Mouse (Mus musculus): ENCODE measurements around the gene Extl1. TPM values are rescaled to one million over a fixed set of nuclear protein-coding genes. Genes with fewer than 3 reads are reported as not detected.

The Extl1 gene
- polyA plus RNA-seq, 1 experiment: 22.4 TPM

DNA sequence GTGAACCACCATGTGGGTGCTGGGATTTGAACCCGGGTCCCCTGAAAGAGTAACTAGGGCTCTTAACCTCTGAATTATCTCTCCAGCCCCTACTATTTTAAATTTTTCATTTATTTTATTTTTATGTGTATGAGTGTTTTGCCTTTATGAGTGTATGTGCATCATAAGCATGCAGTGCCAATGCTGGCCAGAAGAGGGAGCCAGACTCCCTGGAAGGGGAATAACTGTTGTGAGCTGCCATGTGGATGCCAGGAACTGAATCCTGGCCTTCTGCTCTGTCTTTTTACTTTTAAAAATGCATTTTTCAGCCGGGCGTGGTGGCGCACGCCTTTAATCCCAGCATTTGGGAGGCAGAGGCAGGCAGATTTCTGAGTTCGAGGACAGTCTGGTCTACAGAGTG lies 70.7 kb downstream of the Extl1 start:
- no peak overlapping the region for H3K4me3 ChIP-seq
- H3K4me2 ChIP-seq (ENCODE audit: low read depth): no peak overlapping the region
- H3K36me3 ChIP-seq (ENCODE audit: control insufficient read depth, insufficient read depth): no peaks in the 10 kb centered on the region
- H3ac ChIP-seq (ENCODE audit: control insufficient read depth, insufficient read length): no peak overlapping the region
- no peaks in the 10 kb centered on the region for H3K27me3 ChIP-seq (ENCODE audit: control insufficient read depth, insufficient read depth, insufficient read length)
- TF ChIP-seq POLR2AphosphoS2 (IDR thresholded peaks at IDR 0.05; ENCODE audit: insufficient read length, low read depth): no peak
- H3K79me2 ChIP-seq (ENCODE audit: control insufficient read depth, insufficient read depth): peaks cover 6% of the 10 kb centered on the region

DNA sequence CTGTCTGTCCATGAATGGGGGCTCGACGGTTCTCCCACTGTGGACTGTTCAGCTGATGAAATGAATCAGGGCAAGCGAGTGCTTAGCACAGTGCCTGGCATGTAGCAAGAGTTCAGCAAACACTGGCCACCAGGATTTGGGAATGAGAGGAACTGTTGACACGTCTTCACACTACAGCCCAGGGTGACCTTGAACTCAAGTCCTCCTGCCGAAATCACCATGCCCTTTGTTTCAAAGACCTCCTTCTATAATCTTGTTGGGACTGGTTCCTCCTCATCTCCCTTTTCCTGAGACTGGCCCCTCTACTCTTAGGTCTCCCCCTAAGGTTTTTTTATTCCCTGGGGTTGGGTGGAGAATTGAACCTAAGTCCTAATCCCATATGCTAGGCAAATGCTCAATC lies 71.3 kb downstream of the Extl1 start:
- H3K27me3 ChIP-seq (ENCODE audit: control insufficient read depth, insufficient read depth, insufficient read length): no peaks in the 10 kb centered on the region
- H3K4me2 ChIP-seq (ENCODE audit: low read depth): no peak overlapping the region
- no peaks in the 10 kb centered on the region for H3K36me3 ChIP-seq (ENCODE audit: control insufficient read depth, insufficient read depth)
- TF ChIP-seq SRF (IDR thresholded peaks at IDR 0.05; ENCODE audit: control insufficient read depth, insufficient read length, low read depth) (no peak), MAX (IDR thresholded peaks at IDR 0.05; ENCODE audit: low read depth) (no peak)
- H3K79me2 ChIP-seq (ENCODE audit: control insufficient read depth, insufficient read depth): peaks cover 6% of the 10 kb centered on the region
- H3K4me3 ChIP-seq: no peak overlapping the region
- no peak overlapping the region for H3ac ChIP-seq (ENCODE audit: control insufficient read depth, insufficient read length)

GRCm38 (mm10) chr4:134311784-134312183 lies 71.9 kb downstream of the Extl1 start:
- H3K4me3 ChIP-seq: no peak overlapping the region
- no peaks in the 10 kb centered on the region for H3K27me3 ChIP-seq (ENCODE audit: control insufficient read depth, insufficient read depth, insufficient read length)
- H3K36me3 ChIP-seq (ENCODE audit: control insufficient read depth, insufficient read depth): no peaks in the 10 kb centered on the region
- H3ac ChIP-seq (ENCODE audit: control insufficient read depth, insufficient read length): no peak overlapping the region
- no peak for TF ChIP-seq SRF (IDR thresholded peaks at IDR 0.05; ENCODE audit: control insufficient read depth, insufficient read length, low read depth)
- peak in 1 of 3 experiments; percentile 17 for TF ChIP-seq MYOD1 (IDR thresholded peaks at IDR 0.05; ENCODE audit: control insufficient read depth in 1 of 3, insufficient read length in 2 of 3, low read depth in 2 of 3)
- TF ChIP-seq POLR2AphosphoS2 (IDR thresholded peaks at IDR 0.05; ENCODE audit: insufficient read length, low read depth): no peak
- TF ChIP-seq MYOG (IDR thresholded peaks at IDR 0.05; ENCODE audit: control insufficient read depth in 1 of 3, insufficient read depth in 1 of 3, insufficient read length in 2 of 3, low read depth in 2 of 3): peak in 1 of 3 experiments; percentile 4
- no peak for TF ChIP-seq REST (IDR thresholded peaks at IDR 0.05; ENCODE audit: insufficient read depth, insufficient read length)
- no peak for TF ChIP-seq E2F4 (IDR thresholded peaks at IDR 0.05; ENCODE audit: insufficient read depth)
- no peak for TF ChIP-seq TCF12 (IDR thresholded peaks at IDR 0.05; ENCODE audit: insufficient read depth, poor library complexity, severe bottlenecking)
- TF ChIP-seq POLR2A (IDR thresholded peaks at IDR 0.05; ENCODE audit: insufficient read length, low read depth): no peak
- H3K4me2 ChIP-seq (ENCODE audit: low read depth): no peak overlapping the region
- H3K79me2 ChIP-seq (ENCODE audit: control insufficient read depth, insufficient read depth): peaks cover 6% of the 10 kb centered on the region

DNA sequence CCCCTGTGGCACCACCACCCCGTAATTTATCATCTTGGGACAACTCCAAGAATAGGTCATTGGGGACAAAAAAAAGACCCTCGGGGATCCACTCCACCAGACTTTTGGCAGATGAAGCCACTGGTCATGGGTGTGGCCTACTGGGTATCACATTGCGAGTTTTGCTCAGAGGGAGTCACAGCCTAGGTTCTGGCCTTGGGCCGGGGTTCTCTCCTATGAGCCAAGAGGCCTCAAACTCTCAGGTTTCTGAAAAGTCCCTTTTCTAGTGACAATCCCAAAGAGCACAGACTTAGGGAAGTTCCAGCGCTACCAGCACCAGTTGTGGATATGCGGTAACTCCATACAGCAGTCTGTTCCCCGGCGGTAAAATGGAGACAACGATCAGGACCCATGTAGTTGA lies 73.0 kb downstream of the Extl1 start:
- no peak overlapping the region for H3ac ChIP-seq (ENCODE audit: control insufficient read depth, insufficient read length)
- TF ChIP-seq SRF (IDR thresholded peaks at IDR 0.05; ENCODE audit: control insufficient read depth, insufficient read length, low read depth) (no peak), CEBPB (IDR thresholded peaks at IDR 0.05; ENCODE audit: insufficient read depth, poor library complexity, severe bottlenecking) (no peak), TCF12 (IDR thresholded peaks at IDR 0.05; ENCODE audit: insufficient read depth, poor library complexity, severe bottlenecking) (no peak), MYOG (IDR thresholded peaks at IDR 0.05; ENCODE audit: control insufficient read depth in 1 of 3, insufficient read depth in 1 of 3, insufficient read length in 2 of 3, low read depth in 2 of 3) (no peak), USF1 (IDR thresholded peaks at IDR 0.05; ENCODE audit: low read depth) (no peak), MAX (IDR thresholded peaks at IDR 0.05; ENCODE audit: low read depth) (no peak)
- no peak overlapping the region for H3K4me3 ChIP-seq
- no peaks in the 10 kb centered on the region for H3K27me3 ChIP-seq (ENCODE audit: control insufficient read depth, insufficient read depth, insufficient read length)
- no peaks in the 10 kb centered on the region for H3K79me2 ChIP-seq (ENCODE audit: control insufficient read depth, insufficient read depth)
- H3K36me3 ChIP-seq (ENCODE audit: control insufficient read depth, insufficient read depth): no peaks in the 10 kb centered on the region
- H3K4me2 ChIP-seq (ENCODE audit: low read depth): no peak overlapping the region

DNA sequence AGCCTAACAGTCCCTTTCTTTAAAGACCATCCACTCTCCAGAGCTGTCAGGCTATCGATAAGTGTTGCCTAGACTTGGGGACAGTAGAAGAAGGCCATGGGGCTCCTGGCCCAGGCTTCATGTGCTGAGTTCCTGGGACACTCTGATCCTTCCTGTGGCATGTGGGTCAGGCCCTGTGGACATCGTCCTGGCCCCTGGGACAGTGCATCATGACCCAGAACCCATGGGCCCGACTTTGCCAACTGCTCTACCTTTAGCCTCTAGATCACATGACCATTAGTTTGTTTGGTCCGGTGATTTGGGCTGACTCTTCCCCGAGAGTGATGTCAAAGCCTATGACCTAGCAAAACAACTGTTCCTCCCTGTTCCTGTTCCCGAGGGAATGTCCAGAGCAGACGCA lies 73.5 kb downstream of the Extl1 start:
- H3K36me3 ChIP-seq (ENCODE audit: control insufficient read depth, insufficient read depth): no peaks in the 10 kb centered on the region
- H3K79me2 ChIP-seq (ENCODE audit: control insufficient read depth, insufficient read depth): no peaks in the 10 kb centered on the region
- H3ac ChIP-seq (ENCODE audit: control insufficient read depth, insufficient read length): no peak overlapping the region
- H3K27me3 ChIP-seq (ENCODE audit: control insufficient read depth, insufficient read depth, insufficient read length): no peaks in the 10 kb centered on the region
- TF ChIP-seq SRF (IDR thresholded peaks at IDR 0.05; ENCODE audit: control insufficient read depth, insufficient read length, low read depth) (no peak), TCF3 (IDR thresholded peaks at IDR 0.05; ENCODE audit: insufficient read length, low read depth) (no peak), REST (IDR thresholded peaks at IDR 0.05; ENCODE audit: insufficient read depth, insufficient read length) (no peak), USF1 (IDR thresholded peaks at IDR 0.05; ENCODE audit: low read depth) (no peak), POLR2AphosphoS2 (IDR thresholded peaks at IDR 0.05; ENCODE audit: insufficient read length, low read depth) (no peak), MYOD1 (IDR thresholded peaks at IDR 0.05; ENCODE audit: control insufficient read depth in 1 of 3, insufficient read length in 2 of 3, low read depth in 2 of 3) (no peak)
- H3K4me3 ChIP-seq: no peak overlapping the region
- H3K4me2 ChIP-seq (ENCODE audit: low read depth): no peak overlapping the region

GRCm38 (mm10) chr4:134307367-134308072 lies 76.1 kb downstream of the Extl1 start:
- H3K4me2 ChIP-seq (ENCODE audit: low read depth): peak overlapping the region; percentile 50
- no peak overlapping the region for H3ac ChIP-seq (ENCODE audit: control insufficient read depth, insufficient read length)
- H3K27me3 ChIP-seq (ENCODE audit: control insufficient read depth, insufficient read depth, insufficient read length): no peaks in the 10 kb centered on the region
- no peak overlapping the region for H3K4me3 ChIP-seq
- H3K79me2 ChIP-seq (ENCODE audit: control insufficient read depth, insufficient read depth): no peaks in the 10 kb centered on the region
- TF ChIP-seq E2F4 (IDR thresholded peaks at IDR 0.05; ENCODE audit: insufficient read depth) (no peak), POLR2AphosphoS2 (IDR thresholded peaks at IDR 0.05; ENCODE audit: insufficient read length, low read depth) (no peak), USF1 (IDR thresholded peaks at IDR 0.05; ENCODE audit: low read depth) (no peak), CEBPB (IDR thresholded peaks at IDR 0.05; ENCODE audit: insufficient read depth, poor library complexity, severe bottlenecking) (no peak), MYOD1 (IDR thresholded peaks at IDR 0.05; ENCODE audit: control insufficient read depth in 1 of 3, insufficient read length in 2 of 3, low read depth in 2 of 3) (peak; percentile 14 to 85 (median 72)), MYOG (IDR thresholded peaks at IDR 0.05; ENCODE audit: control insufficient read depth in 1 of 3, insufficient read depth in 1 of 3, insufficient read length in 2 of 3, low read depth in 2 of 3) (peak; percentile 72 to 92 (median 88)), MAX (IDR thresholded peaks at IDR 0.05; ENCODE audit: low read depth) (no peak), POLR2A (IDR thresholded peaks at IDR 0.05; ENCODE audit: insufficient read length, low read depth) (no peak), REST (IDR thresholded peaks at IDR 0.05; ENCODE audit: insufficient read depth, insufficient read length) (no peak), TCF12 (IDR thresholded peaks at IDR 0.05; ENCODE audit: insufficient read depth, poor library complexity, severe bottlenecking) (no peak), SRF (IDR thresholded peaks at IDR 0.05; ENCODE audit: control insufficient read depth, insufficient read length, low read depth) (no peak), TCF3 (IDR thresholded peaks at IDR 0.05; ENCODE audit: insufficient read length, low read depth) (peak; percentile 55)
- no peaks in the 10 kb centered on the region for H3K36me3 ChIP-seq (ENCODE audit: control insufficient read depth, insufficient read depth)

Data from myocyte (in vitro differentiated cells).